Mouse (Mus musculus): Measurements from ENCODE around the gene Drd4.
A peak's percentile ranks its signal among the peaks of the same experiment; 100 is the strongest.

Drd4 gene

DNA sequence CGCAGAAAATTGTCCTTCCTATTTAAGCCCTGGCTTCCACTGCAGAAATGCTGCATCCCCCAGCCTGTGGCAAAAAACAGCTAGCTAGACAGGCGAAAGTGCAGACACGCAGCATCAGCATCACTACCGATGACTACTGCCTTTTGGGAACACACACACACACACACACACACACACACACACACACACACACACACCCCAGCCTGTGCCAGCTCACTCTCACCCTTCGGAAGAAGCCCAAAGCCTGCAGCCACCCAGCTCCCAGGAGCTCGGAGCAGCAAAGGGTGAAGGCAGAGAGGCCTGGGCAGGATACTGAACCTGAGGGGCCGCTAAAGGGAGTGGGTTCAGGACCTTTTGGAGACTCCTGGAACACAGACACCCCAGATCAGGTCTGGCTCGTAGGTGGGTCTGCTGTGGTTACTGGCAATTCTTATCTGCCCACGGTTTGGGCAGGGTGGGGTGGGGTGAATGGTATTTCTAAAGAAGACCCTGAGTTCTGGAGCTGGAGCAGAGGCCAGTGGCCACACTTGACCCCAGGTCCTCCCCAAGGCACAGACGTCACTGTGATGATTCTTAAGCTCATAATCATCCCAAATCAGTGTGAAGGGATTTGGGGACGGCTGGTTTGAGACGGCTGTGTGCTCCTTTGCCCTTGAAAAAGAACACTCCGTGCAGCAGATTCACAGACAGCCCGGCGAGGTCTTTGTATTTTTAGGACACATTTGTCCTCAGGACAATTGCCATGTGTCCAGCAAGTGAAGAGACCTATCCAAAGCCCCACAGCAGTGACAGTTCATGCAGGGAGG, 980 bp downstream of the Drd4 start:
- no peak for DNase-seq (ENCODE audit: low spot score)

DNA sequence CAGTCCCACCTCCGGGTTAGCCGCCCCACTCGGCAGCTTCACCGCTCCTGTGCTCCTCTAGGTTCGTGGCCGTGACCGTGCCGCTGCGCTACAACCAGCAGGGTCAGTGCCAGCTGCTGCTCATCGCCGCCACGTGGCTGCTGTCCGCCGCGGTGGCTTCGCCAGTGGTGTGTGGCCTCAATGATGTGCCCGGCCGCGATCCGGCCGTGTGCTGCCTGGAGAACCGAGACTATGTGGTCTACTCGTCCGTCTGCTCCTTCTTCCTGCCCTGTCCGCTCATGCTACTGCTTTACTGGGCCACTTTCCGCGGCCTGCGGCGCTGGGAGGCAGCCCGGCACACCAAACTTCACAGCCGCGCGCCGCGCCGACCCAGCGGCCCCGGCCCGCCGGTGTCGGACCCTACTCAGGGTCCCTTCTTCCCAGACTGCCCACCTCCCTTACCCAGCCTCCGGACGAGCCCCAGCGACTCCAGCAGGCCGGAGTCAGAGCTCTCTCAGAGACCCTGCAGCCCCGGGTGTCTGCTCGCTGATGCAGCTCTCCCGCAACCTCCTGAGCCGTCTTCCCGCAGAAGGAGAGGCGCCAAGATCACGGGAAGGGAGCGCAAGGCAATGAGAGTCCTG, 2.2 kb downstream of the Drd4 start:
- DNase-seq (ENCODE audit: low spot score): no peak

DNA sequence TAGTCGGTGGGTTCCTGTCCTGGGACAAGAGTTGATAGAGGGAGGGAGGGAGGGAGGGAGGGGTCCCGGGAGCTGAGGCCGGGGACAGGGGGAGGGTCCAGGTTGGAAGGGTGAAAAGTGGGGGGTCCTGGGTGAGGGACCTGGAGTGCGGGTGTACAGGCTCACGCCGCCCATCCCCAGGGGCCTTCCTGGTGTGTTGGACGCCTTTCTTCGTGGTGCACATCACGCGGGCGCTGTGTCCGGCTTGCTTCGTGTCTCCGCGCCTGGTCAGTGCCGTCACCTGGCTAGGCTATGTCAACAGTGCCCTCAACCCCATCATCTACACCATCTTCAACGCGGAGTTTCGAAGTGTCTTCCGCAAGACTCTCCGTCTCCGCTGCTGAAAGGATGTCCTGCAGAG, 2.7 kb downstream of the Drd4 start:
- no peak for DNase-seq (ENCODE audit: low spot score)

DNA sequence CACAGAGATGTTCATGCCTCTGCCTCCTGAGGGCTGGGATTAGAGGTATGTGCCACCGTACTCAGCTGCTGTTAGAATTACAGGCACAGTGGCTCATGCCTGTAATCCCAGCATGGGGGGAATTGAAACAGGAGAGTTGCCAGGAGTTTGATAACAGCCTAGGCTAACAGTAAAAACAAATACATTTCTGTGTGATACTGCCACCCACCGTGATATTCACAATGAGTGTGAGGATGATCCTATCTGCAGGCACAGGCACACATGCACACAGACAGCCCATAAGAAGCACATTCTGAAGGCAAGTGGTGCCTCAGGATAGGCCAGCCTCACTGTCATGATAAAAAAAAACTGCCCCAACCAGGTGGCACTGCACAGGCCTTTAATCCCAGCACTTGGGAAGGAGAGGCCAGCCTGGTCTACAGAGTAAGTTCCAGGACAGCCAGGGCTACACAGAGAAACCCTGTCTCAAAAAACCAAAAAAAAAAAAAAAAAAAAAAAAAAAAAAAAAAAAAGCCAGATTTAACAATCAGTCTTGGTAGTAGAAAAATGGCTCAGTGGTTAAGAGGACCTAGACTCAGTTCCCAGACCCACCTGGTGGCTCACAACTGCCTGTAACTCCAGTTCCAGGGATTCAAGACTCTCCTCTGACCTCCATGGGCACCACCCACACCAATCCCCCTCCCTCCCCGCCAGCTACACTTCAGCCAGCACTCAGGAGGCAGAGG, 6.3 kb downstream of the Drd4 start:
- DNase-seq (ENCODE audit: low spot score): no peak

DNA sequence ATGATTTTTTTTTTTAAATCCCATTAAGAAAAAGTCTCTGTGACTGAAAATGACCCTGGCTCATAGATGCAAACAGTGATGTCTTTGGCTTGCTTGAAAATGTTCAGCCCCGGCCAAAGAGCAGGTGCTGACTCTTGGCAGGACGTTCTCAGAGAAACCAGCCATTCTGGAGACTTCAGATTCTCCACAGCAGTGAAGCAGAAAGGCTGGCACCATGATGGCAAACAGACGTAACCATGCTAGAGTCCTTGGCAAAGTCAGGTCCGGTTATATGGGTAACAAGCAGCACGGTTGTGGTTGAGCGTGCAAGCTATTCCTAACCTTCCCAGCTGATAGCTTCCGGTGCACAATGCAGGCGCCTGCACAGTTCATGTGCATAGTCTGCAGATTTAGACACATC, 7.4 kb downstream of the Drd4 start:
- DNase-seq (ENCODE audit: low spot score): no peak

DNA sequence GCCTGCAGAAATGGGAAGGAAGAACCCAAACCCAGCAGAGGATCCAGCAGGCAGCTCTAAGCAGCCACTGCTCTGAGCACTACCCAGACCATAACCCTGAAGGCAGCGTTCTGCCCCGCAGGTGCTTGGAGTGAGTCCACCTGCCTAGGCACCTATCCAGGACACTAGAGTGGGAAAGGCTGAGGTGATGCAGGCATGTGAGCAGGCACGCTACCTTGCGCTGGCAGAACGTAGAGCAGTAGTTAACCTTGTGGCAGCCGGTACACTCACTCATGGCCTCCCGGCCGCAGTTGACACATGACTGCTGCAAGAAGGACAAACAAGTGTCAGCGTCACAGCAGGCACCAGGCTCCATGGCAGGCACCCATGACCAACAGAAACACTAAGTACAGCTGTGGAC, 9.6 kb downstream of the Drd4 start:
- DNase-seq (ENCODE audit: low spot score): no peak

DNA sequence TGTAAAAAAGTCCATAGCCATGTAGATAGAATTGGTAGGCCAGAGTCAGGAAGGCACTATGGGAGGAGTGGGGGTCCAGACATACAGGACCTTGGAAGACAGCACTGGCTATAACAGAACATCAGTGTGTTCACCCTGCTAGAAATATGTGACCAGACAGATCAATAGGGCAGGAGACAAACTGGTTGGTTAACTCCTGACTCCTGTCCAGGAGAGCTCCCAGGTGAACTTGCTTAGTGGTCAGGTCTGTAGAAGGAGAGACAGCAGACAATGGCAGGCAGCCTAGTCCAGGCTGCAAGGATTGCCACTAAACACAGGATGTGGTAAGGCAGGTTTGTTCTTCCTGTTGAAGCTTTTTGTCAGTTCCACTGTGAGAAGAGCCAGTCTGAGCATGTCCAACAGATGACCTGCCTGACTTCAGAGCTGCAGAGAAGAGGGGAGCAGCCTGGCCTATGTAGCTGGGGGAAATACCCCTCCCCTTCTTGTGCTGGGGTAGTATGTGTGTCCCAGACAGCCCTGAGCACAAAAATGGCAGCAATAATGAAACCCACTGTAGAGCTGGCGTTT, 11.0 kb downstream of the Drd4 start:
- no peak for DNase-seq (ENCODE audit: low spot score)

DNA sequence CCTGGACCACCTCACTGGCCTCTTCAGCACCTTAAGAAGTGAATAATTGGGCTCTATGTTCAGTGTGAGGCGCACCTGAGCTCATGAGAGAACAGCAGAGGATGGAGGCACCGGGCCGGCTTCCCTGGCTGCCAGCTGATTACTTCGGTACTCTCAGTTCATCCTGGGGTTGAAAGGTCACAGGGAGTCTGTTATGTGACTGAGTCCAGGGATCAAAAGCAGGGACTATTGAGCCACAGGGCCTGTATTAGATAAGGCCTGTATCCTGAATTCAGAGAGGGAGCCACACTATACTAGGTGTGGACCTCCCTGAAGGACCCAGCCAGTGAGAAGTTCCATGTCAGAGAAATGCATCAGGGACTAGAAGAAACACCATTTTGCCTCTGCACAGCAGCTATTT, 12.7 kb downstream of the Drd4 start:
- DNase-seq (ENCODE audit: low spot score): no peak

DNA sequence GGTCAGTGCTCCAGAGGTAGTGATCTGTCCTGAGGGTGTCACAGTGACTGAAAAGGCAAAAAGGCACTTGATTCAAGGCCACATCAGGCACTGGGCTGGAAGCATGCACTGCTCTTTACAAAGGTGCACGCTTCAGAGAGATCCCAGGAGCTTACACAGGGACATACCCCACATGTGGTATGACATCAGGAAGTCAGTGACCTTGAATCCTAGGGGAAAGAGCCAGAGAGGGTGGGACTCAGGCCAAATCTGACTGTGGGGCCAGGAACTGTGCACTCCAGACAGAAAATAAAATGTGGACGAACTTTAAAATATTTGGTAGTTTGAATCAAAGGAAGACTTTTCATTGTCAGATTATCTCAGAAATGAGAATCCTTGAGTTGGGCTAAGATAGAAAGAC, 22.6 kb downstream of the Drd4 start:
- DNase-seq (ENCODE audit: low spot score): no peak

DNA sequence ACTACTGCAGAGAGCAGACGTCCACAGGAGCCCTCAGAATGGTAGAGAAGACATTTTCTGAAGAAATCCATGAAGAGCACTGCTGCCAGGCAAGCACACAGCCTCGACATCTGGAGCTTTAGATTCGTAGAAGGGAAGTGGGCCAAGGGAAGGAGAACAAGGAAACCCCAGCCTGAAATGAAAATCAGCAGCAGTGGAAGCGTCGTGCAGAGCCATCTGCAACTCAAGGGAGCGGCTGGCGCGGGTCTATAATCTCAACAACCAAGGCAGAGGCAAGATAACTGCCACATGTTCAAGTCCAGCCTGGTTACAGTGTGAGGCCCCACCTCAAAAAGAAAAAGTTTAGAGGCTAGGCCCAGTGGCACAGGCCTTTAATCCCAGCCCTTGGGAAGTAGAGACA, 23.3 kb downstream of the Drd4 start:
- DNase-seq (ENCODE audit: low spot score): no peak

DNA sequence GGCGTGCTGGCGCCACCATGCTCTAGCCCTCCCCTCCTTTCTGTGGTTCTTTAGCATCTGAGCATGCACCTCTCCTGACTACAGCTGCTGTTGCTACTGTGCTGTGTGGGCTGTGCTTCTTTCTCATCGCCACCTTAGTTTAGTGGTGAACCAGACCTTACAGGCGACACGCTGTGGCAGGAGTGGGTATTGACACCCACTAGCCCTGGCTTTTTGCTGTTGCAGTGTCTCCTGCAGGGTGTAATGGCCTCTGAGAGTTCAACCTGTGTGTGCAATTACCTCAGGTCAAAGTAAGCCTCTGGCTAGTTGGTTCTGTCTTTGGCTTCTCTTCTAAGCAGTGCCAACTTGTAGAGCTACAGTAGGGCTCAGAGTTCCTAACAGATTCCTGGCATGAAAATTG, 24.2 kb downstream of the Drd4 start:
- DNase-seq (ENCODE audit: low spot score): no peak

DNA sequence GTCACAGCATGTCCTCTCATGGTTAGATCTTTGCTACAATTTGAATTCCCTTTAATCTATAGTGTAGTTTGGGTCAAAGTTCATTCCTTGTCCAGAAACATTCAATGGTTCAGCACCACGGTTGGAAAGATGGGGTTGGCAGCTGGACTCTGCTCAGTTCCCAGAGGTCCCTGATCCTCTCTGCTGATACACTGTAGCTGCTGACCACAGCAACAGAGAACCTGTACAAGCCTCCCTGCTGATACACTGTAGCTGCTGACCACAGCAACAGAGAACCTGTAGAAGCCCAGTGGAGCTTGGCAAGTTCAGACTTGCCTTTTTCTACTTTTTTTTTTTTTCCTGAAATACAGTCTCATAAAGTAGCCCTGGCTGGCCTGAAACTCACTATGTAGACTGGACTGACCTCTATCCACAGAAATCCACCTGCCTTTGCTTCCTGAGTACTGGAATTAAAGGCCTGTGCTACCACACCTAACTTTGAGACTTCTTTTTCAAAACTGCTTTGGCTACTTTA, 25.9 kb downstream of the Drd4 start:
- DNase-seq (ENCODE audit: low spot score): no peak

DNA sequence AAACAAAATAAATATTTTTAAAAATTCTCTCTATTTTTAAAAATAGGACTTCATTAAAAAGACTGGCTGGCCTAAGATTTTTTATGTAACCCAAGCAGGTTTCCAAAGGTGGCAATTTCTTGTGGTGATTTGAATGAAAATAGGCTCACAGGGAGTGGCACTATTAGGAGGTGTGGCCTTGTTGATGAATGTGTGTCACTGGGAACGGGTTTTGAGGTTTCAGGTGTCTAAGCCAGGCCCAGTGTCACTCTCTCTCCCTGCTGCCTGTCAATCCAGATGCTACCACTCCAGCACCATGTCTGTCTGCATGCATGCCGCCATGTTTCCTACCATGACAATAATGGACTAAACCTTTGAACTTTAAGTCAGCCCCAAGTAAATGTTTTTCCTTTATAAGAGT, 27.6 kb downstream of the Drd4 start:
- no peak for DNase-seq (ENCODE audit: low spot score)

DNA sequence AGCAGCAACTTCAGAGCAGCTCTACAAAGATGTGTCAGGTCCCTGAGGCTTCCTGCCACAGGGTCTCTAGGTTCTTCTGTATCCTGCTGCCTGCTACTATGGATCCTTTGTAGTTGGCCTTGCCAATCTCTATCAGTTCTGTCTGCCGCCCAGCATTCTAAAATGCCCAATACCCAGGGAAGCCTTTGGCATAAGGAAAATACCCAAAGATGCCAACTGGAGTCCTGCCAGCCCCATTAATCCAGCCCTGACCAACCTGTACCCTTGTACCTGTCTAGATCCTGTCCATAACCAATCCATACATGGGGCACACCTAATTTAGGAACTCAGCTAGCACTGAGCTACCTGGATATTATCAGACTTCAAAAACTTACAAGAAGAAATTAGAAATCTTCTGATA, 32.9 kb downstream of the Drd4 start:
- no peak for DNase-seq (ENCODE audit: low spot score)

DNA sequence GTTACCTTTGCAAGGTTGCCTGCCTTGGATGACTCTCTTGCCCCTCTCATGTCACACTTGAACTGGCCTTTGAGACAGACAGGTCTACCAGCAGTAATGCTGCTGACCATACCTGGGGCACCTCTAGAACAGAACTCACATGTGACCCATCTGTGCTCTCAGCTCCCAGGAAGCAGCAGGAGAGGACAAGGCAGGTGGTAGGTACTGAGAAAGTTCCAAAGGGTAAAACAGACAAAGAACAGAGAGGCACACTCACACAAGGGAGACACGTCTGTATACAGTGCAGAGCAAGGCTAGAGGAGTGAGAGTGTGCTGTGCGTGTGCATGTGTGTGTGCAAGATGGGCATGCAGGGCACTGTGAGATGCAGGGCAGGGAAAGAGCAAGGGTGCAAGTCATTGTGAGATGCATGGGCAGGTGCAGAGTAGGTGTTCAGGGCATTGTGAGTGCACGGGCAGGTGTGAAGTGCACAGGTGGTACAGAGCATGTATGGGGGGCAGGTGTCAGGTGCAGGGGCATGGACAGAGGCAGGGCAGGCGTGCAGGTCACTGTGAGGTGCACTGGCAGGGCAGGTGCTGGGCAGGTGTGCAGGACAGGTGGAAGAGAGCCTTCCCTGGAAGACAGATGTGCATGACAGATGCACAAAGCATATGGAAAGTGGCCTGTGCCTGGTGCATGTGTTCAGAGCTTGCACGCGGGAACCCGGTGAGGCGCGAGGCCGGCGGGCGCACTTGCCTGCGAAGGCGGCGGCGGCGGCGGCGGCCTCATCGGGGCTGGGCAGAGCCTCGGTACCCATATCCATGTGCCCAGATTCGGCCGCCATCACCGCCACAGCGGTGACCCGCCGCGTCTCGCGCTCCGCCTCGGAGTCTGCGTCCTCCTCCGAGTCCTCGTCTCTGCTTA, 35.0 kb downstream of the Drd4 start:
- no peak for DNase-seq (ENCODE audit: low spot score)

DNA sequence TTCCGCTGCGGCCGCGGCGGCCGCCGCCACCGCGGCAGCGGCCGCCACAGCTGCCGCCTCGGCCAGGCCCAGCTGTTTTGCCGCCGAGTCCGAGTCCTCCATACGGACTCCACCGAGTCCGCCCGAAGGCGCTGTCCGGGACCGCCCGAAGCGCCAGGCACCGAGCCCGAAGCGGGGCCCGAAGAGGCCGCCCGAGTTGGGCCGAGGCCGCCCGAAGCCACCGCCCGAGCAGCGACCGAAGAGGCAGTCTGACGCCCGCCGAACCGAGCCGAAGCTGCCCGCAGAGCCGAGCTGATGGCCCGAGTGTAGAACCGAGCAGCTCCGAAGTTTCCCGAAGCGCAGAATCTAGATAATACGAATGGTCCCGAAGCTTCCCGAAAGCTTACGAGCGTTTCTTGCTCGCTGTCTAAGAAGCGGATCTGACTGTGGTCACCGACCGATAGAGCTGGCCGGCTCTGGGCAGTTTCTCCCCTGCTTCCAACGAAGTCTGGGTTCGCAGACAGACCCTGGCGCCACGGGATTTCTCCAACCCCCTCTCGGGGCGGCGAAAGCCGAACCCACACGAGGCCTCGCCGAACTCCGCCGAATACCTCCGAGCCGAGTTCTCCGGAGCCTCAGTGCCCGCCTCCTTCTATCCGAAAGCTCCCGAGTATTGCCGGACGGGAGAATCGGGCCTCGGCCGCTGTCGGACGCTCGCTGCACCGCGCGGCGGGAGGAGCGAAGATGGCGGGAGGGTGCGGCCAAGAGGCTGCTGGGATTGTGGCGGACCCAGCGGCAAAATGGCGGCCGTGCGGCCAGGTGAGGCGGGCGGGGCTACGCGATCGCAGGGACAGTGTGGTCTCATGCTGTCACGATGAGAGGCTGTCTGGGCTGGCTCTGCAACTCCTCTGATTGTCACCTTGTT, 35.9 kb downstream of the Drd4 start, which contains the start of the genes Deaf1 and Tmem80:
Deaf1 (minus strand) TSS at position 222 of the 904 bp plus-strand sequence.
Tmem80 (plus strand) TSS at position 271 of the 904 bp plus-strand sequence.
- DNase-seq (ENCODE audit: low spot score): peak; percentile 99

DNA sequence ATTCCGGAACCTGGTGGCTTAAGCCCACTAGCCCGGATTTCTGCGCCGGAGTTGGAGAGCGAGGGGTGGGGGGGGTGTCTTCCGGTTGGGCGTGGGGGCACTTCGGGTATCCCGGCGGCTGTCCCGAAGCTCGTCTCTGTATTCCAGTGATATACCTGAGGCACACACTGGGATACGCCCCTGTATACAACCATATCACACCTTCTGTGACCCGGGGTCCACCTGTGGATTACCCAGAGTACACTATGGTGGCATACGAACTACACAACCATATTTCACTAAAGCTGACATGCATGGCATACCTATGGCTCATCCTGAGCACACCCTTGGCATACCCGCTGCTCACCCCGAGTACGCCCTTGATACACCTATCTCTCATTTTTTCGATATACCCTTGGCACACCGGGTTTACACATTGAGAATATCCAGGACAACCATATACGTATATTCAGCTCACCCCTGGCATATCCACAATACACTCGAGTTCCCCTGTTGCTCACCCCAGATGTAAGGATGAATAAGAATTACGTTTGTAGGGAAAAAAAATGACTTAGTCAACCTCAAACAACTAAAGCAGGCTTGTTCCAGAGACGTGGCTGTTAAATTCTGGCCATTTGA, 36.7 kb downstream of the Drd4 start:
- DNase-seq (ENCODE audit: low spot score): no peak

DNA sequence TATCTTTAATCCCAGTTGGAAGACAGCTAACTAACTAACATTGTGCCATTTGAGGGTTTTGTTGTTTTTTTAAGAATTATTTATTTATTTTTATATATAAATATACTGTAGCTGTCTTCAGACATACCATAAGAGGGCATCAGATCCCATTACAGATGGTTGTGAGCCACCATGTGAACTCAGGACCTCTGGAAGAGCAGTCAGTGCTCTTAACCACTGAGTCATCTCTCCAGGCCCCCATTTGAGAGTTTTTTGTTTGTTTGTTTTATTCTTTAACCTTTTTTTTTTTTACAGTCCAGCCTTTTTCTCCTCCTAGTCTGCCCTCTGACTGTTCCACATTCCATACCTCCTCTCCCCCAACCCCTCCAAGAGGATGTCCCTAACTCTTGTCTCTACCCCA, 38.9 kb downstream of the Drd4 start:
- DNase-seq (ENCODE audit: low spot score): no peak

DNA sequence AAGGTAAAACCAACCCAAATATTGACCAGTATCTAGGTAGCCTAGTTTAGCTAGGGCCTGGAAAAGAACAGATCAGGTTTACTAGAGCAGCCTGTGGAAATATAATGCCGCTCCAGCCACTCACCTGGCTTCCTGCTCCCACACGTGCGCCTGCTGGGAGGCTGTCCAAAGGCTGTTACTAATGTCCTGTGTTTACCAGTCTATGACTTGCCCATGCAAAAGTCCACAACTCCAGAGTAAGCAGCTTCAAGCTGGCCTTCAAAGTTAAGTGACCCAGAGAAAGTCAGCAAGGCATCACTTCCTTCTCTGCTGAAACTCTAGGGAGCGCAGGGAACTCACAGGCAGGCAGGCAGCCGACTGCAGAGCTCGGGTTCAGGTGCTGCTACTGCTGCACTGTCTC, 40.2 kb downstream of the Drd4 start:
- no peak for DNase-seq (ENCODE audit: low spot score)

DNA sequence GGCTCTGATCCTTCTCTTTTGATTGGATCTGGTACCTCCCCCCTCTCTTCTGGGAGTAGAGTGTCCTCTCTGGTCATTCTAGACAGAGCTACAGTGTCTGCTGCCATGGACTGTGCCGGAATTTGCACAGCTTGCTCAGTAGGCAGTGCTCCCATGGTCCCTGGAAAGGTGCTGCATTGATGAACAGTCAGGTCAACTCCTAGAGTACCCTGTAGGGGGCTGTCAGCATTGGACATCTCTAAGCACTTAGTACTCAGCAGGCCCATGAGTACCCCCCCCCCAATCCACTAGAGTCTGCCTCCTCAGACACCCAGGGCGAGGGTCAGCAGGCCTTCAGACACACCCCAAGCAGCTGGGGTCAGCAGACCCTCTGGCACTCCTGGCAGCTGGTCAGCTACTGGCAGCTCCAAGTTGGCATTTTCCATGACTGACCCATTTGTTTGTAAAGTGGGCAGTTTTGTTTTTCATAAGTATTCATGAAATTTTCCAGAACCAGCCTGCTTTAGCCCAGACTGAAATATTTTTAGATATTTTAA, 43.3 kb downstream of the Drd4 start:
- DNase-seq (ENCODE audit: low spot score): no peak
